Mouse (Mus musculus): ENCODE data around the gene Naa50. TPM values are rescaled to one million over a fixed set of nuclear protein-coding genes. Genes with fewer than 3 reads are reported as not detected.

Naa50 gene
- polyA plus RNA-seq, 1 experiment, result 34.7 TPM

DNA sequence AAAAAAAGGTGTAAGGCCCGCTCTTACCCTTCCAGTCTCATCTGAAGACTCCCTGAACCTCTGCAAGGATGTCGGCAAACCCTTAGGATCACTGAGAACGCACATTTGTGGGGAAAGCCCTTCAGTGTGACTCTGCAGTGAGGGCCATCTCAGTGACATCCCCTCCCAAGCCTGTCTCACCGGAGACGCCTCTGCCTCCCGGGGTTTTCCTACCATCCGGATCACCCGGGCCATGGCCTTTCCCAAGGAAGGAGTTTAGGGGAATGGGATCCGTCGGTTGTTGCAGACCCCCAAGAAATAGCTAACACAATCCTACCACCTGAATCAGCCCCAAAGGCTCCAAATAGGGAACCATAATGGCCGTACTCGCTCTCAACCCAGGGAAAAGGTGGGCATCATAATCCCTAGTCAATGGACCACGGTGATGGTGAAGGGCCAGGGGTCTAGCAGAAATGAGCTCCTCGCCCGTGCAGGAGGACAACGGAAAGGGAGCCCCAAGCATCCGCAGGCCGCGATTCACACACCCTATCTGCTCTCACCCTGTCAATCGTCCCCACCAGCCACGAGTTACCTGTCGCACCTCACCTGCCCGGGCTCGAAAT is 1.2 kb upstream of the Naa50 start:
- TF ChIP-seq MAX (IDR thresholded peaks at IDR 0.05; ENCODE audit: low read depth) (no peak), E2F4 (IDR thresholded peaks at IDR 0.05; ENCODE audit: insufficient read depth) (no peak), MYOG (IDR thresholded peaks at IDR 0.05; ENCODE audit: control insufficient read depth in 1 of 3, insufficient read depth in 1 of 3, insufficient read length in 2 of 3, low read depth in 2 of 3) (no peak), POLR2A (IDR thresholded peaks at IDR 0.05; ENCODE audit: insufficient read length, low read depth) (peak; percentile 73)
- Histone ChIP-seq H3K79me2 (ENCODE audit: control insufficient read depth, insufficient read depth) (peaks cover 84% of the 10 kb centered on the region), H3K36me3 (ENCODE audit: control insufficient read depth, insufficient read depth) (no peaks in the 10 kb centered on the region), H3K4me2 (ENCODE audit: low read depth) (peak overlapping the region; percentile 79), H3K4me3 (peak overlapping the region; percentile 91), H3K27me3 (ENCODE audit: control insufficient read depth, insufficient read depth, insufficient read length) (no peaks in the 10 kb centered on the region), H3ac (ENCODE audit: control insufficient read depth, insufficient read length) (peak overlapping the region; percentile 32)

DNA sequence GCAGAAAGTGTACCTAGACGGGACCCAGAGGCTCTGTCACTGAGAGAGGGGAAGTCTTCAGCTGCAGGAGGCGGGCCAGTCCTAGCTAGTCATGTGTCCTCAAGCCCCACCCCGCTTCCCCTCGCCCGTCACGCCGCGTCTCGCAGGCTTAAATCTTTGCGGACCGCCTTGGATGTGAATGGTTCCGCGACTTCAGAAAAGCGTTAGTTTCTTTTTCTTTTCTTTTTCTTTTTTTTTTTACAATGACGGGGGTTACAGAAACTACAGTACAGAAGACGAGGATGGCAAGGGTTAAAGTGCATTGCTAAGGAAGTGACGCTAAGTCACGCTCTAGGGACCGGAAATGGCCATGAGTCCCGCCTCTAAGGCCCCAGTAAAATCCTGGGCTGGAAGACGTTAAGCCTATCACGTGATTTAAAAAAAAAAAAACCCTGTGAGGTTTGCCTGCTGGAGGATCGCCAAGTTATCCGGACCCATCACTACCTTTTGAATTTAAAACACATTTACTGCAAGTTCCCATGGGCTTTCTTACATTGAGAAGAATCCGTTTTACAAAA is 573 bp upstream of the Naa50 start:
- TF ChIP-seq CEBPB (IDR thresholded peaks at IDR 0.05; ENCODE audit: insufficient read depth, poor library complexity, severe bottlenecking), result no peak
- no peak for TF ChIP-seq MYOG (IDR thresholded peaks at IDR 0.05; ENCODE audit: control insufficient read depth in 1 of 3, insufficient read depth in 1 of 3, insufficient read length in 2 of 3, low read depth in 2 of 3)
- TF ChIP-seq SRF (IDR thresholded peaks at IDR 0.05; ENCODE audit: control insufficient read depth, insufficient read length, low read depth), result no peak
- TF ChIP-seq POLR2A (IDR thresholded peaks at IDR 0.05; ENCODE audit: insufficient read length, low read depth), result no peak
- TF ChIP-seq TCF3 (IDR thresholded peaks at IDR 0.05; ENCODE audit: insufficient read length, low read depth), result no peak
- peak; percentile 93 for TF ChIP-seq USF1 (IDR thresholded peaks at IDR 0.05; ENCODE audit: low read depth)
- no peak for TF ChIP-seq TCF12 (IDR thresholded peaks at IDR 0.05; ENCODE audit: insufficient read depth, poor library complexity, severe bottlenecking)
- TF ChIP-seq E2F4 (IDR thresholded peaks at IDR 0.05; ENCODE audit: insufficient read depth), result no peak
- peak; percentile 78 for TF ChIP-seq POLR2AphosphoS2 (IDR thresholded peaks at IDR 0.05; ENCODE audit: insufficient read length, low read depth)
- no peak for TF ChIP-seq MYOD1 (IDR thresholded peaks at IDR 0.05; ENCODE audit: control insufficient read depth in 1 of 3, insufficient read length in 2 of 3, low read depth in 2 of 3)
- TF ChIP-seq REST (IDR thresholded peaks at IDR 0.05; ENCODE audit: insufficient read depth, insufficient read length), result no peak
- Histone ChIP-seq H3K79me2 (ENCODE audit: control insufficient read depth, insufficient read depth) (peaks cover 84% of the 10 kb centered on the region), H3K27me3 (ENCODE audit: control insufficient read depth, insufficient read depth, insufficient read length) (no peaks in the 10 kb centered on the region)

DNA sequence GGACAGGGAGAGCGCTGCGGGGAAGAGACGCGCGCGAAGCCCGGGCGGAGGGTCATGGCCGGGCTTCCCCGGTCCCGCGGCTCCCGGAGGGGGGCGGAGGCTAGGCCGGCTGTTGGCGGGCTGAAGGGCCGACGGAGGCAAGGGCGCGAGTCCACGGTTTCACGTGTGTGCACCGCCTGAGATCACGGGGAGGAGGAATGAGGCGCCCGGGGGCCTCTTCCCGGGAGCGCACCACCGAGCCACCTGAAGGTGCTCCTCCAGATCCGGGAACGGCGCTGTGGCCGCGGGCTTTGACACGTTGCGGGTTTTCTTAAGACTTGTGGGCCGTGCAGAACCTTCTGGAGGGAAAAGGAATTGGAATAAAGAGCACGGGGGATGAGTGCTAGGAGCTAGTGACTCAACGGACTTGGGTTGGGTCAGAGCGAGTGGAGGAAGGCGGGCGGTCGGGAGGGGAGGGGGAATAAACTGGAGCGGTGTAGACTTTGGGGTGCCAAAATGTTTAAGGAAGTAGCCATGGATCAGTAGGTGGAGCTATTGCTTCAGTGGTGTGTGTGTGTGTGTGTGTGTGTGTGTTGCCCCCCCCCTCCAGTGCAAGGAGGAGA is 657 bp downstream of the Naa50 start:
- peaks cover 84% of the 10 kb centered on the region for H3K79me2 ChIP-seq (ENCODE audit: control insufficient read depth, insufficient read depth)
- no peaks in the 10 kb centered on the region for H3K27me3 ChIP-seq (ENCODE audit: control insufficient read depth, insufficient read depth, insufficient read length)
- TF ChIP-seq E2F4 (IDR thresholded peaks at IDR 0.05; ENCODE audit: insufficient read depth) (no peak), USF1 (IDR thresholded peaks at IDR 0.05; ENCODE audit: low read depth) (no peak), TCF3 (IDR thresholded peaks at IDR 0.05; ENCODE audit: insufficient read length, low read depth) (no peak), CEBPB (IDR thresholded peaks at IDR 0.05; ENCODE audit: insufficient read depth, poor library complexity, severe bottlenecking) (no peak), REST (IDR thresholded peaks at IDR 0.05; ENCODE audit: insufficient read depth, insufficient read length) (no peak), TCF12 (IDR thresholded peaks at IDR 0.05; ENCODE audit: insufficient read depth, poor library complexity, severe bottlenecking) (no peak), POLR2A (IDR thresholded peaks at IDR 0.05; ENCODE audit: insufficient read length, low read depth) (no peak), MYOD1 (IDR thresholded peaks at IDR 0.05; ENCODE audit: control insufficient read depth in 1 of 3, insufficient read length in 2 of 3, low read depth in 2 of 3) (no peak), SRF (IDR thresholded peaks at IDR 0.05; ENCODE audit: control insufficient read depth, insufficient read length, low read depth) (no peak), MYOG (IDR thresholded peaks at IDR 0.05; ENCODE audit: control insufficient read depth in 1 of 3, insufficient read depth in 1 of 3, insufficient read length in 2 of 3, low read depth in 2 of 3) (no peak), POLR2AphosphoS2 (IDR thresholded peaks at IDR 0.05; ENCODE audit: insufficient read length, low read depth) (no peak), MAX (IDR thresholded peaks at IDR 0.05; ENCODE audit: low read depth) (no peak)
- peak overlapping the region; percentile 91 for H3K4me3 ChIP-seq
- H3ac ChIP-seq (ENCODE audit: control insufficient read depth, insufficient read length), result peak overlapping the region; percentile 32
- peak overlapping the region; percentile 92 for H3K4me2 ChIP-seq (ENCODE audit: low read depth)
- H3K36me3 ChIP-seq (ENCODE audit: control insufficient read depth, insufficient read depth), result no peaks in the 10 kb centered on the region

More for the DNA sequence above, 573 bp upstream of the Naa50 start:
- Histone ChIP-seq H3K4me3 (peak overlapping the region; percentile 91), H3K4me2 (ENCODE audit: low read depth) (peak overlapping the region; percentile 77), H3K36me3 (ENCODE audit: control insufficient read depth, insufficient read depth) (no peaks in the 10 kb centered on the region), H3ac (ENCODE audit: control insufficient read depth, insufficient read length) (peak overlapping the region; percentile 32)

DNA sequence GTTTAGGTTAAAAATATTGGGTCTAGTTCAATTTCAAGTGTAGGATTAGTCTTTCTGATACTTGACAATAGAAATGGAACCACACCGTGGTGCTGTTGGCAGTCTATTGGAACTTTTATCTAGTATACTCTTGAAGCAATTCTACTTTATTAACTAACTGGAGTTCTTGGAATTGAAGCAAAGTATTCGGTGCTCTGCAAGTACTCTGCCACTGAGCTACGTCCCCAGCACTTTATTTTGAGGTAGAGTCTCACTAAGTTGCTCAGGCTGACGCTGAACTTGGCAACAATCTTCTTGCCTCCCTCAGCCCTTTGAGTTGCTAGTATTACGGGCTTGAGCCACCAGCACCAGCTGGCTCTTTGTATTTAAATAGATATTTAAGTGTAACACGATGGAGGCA is 1.9 kb downstream of the Naa50 start:
- Histone ChIP-seq H3K27me3 (ENCODE audit: control insufficient read depth, insufficient read depth, insufficient read length) (no peaks in the 10 kb centered on the region), H3ac (ENCODE audit: control insufficient read depth, insufficient read length) (no peak overlapping the region), H3K79me2 (ENCODE audit: control insufficient read depth, insufficient read depth) (peaks cover 84% of the 10 kb centered on the region), H3K4me3 (peak overlapping the region; percentile 91), H3K4me2 (ENCODE audit: low read depth) (peak overlapping the region; percentile 92), H3K36me3 (ENCODE audit: control insufficient read depth, insufficient read depth) (no peaks in the 10 kb centered on the region)
- no peak for TF ChIP-seq POLR2A (IDR thresholded peaks at IDR 0.05; ENCODE audit: insufficient read length, low read depth)
- no peak for TF ChIP-seq REST (IDR thresholded peaks at IDR 0.05; ENCODE audit: insufficient read depth, insufficient read length)
- no peak for TF ChIP-seq POLR2AphosphoS2 (IDR thresholded peaks at IDR 0.05; ENCODE audit: insufficient read length, low read depth)
- TF ChIP-seq MAX (IDR thresholded peaks at IDR 0.05; ENCODE audit: low read depth), result no peak
- TF ChIP-seq E2F4 (IDR thresholded peaks at IDR 0.05; ENCODE audit: insufficient read depth), result no peak
- TF ChIP-seq CEBPB (IDR thresholded peaks at IDR 0.05; ENCODE audit: insufficient read depth, poor library complexity, severe bottlenecking), result no peak
- TF ChIP-seq TCF12 (IDR thresholded peaks at IDR 0.05; ENCODE audit: insufficient read depth, poor library complexity, severe bottlenecking), result no peak
- no peak for TF ChIP-seq USF1 (IDR thresholded peaks at IDR 0.05; ENCODE audit: low read depth)
- TF ChIP-seq TCF3 (IDR thresholded peaks at IDR 0.05; ENCODE audit: insufficient read length, low read depth), result no peak
- no peak for TF ChIP-seq SRF (IDR thresholded peaks at IDR 0.05; ENCODE audit: control insufficient read depth, insufficient read length, low read depth)
